Mouse (Mus musculus): ENCODE data around the gene Hspb8. TPM values are rescaled to one million over a fixed set of nuclear protein-coding genes. Genes with fewer than 3 reads are reported as not detected.
"Not testable (repeated sequence)": the region's sequence is repeated elsewhere in the genome, so short reads cannot be mapped to it uniquely, and the experiment has no call there.

The Hspb8 gene
- polyA plus RNA-seq, 2 experiments: 2.3 to 2.5 TPM

- no peak for ATAC-seq (ENCODE audit: insufficient read depth)
- H3K4me3 ChIP-seq (ENCODE audit: insufficient read depth in 1 of 2, low read depth in 2 of 2, low read length in 2 of 2): no peak overlapping the region
- no peak overlapping the region for H3K4me2 ChIP-seq (ENCODE audit: low read depth)
- no peak for DNase-seq (ENCODE audit: low read depth in 3 of 3, low spot score in 3 of 3)
- no peak overlapping the region for H3K27ac ChIP-seq
- no peaks in the 10 kb centered on the region for H3K36me3 ChIP-seq (replicated peaks; ENCODE audit: control insufficient read depth, insufficient read depth, low read depth)
- no peaks in the 10 kb centered on the region for H3K4me1 ChIP-seq (replicated peaks; ENCODE audit: control insufficient read depth in 2 of 2, insufficient read depth in 2 of 2, low read length in 1 of 2)
- WGBS (ENCODE audit: insufficient replicate concordance): 60% methylated on average over 9 of the region's 9 CpGs
- TF ChIP-seq CTCF (IDR thresholded peaks at IDR 0.05; ENCODE audit: low read depth) (no peak), EP300 (IDR thresholded peaks at IDR 0.05; ENCODE audit: low read depth) (no peak)
- H3K27me3 ChIP-seq (ENCODE audit: control insufficient read depth, insufficient read depth, low read length): no peaks in the 10 kb centered on the region
- H3K9ac ChIP-seq (replicated peaks): no peak overlapping the region
- H3K9me3 ChIP-seq (ENCODE audit: control insufficient read depth, low read length): no peaks in the 10 kb centered on the region
Measured at GRCm38 (mm10) chr5:116392603-116393002, 30.1 kb downstream of the Hspb8 start.

GRCm38 (mm10) chr5:116389856-116390542, 32.7 kb downstream of the Hspb8 start:
- H3K36me3 ChIP-seq (replicated peaks; ENCODE audit: control insufficient read depth, insufficient read depth, low read depth): no peaks in the 10 kb centered on the region
- no peak overlapping the region for H3K4me3 ChIP-seq (ENCODE audit: insufficient read depth in 1 of 2, low read depth in 2 of 2, low read length in 2 of 2)
- 56% methylated on average over 15 of the region's 15 CpGs for WGBS (ENCODE audit: insufficient replicate concordance)
- no peak overlapping the region for H3K9ac ChIP-seq (replicated peaks)
- no peaks in the 10 kb centered on the region for H3K4me1 ChIP-seq (replicated peaks; ENCODE audit: control insufficient read depth in 2 of 2, insufficient read depth in 2 of 2, low read length in 1 of 2)
- TF ChIP-seq EP300 (IDR thresholded peaks at IDR 0.05; ENCODE audit: low read depth) (no peak), CTCF (IDR thresholded peaks at IDR 0.05; ENCODE audit: low read depth) (no peak)
- DNase-seq (ENCODE audit: low read depth in 3 of 3, low spot score in 3 of 3) (no peak), ATAC-seq (ENCODE audit: insufficient read depth) (no peak)
- H3K27me3 ChIP-seq (ENCODE audit: control insufficient read depth, insufficient read depth, low read length): no peaks in the 10 kb centered on the region
- no peaks in the 10 kb centered on the region for H3K9me3 ChIP-seq (ENCODE audit: control insufficient read depth, low read length)
- no peak overlapping the region for H3K27ac ChIP-seq
- no peak overlapping the region for H3K4me2 ChIP-seq (ENCODE audit: low read depth)

- H3K36me3 ChIP-seq (replicated peaks; ENCODE audit: control insufficient read depth, insufficient read depth, low read depth): no peaks in the 10 kb centered on the region
Measured at GRCm38 (mm10) chr5:116389321-116389720, 33.3 kb downstream of the Hspb8 start.

GRCm38 (mm10) chr5:116387302-116387935, 35.2 kb downstream of the Hspb8 start:
- no peaks in the 10 kb centered on the region for H3K27me3 ChIP-seq (ENCODE audit: control insufficient read depth, insufficient read depth, low read length)
- H3K9me3 ChIP-seq (ENCODE audit: control insufficient read depth, low read length): no peaks in the 10 kb centered on the region
- ATAC-seq (ENCODE audit: insufficient read depth) (no peak), DNase-seq (ENCODE audit: low read depth in 3 of 3, low spot score in 3 of 3) (no peak)
- TF ChIP-seq EP300 (IDR thresholded peaks at IDR 0.05; ENCODE audit: low read depth) (no peak), CTCF (IDR thresholded peaks at IDR 0.05; ENCODE audit: low read depth) (no peak)
- WGBS (ENCODE audit: insufficient replicate concordance): 64% methylated on average over 9 of the region's 9 CpGs
- no peak overlapping the region for H3K4me3 ChIP-seq (ENCODE audit: insufficient read depth in 1 of 2, low read depth in 2 of 2, low read length in 2 of 2)
- H3K27ac ChIP-seq: no peak overlapping the region
- no peak overlapping the region for H3K4me2 ChIP-seq (ENCODE audit: low read depth)
- no peaks in the 10 kb centered on the region for H3K36me3 ChIP-seq (replicated peaks; ENCODE audit: control insufficient read depth, insufficient read depth, low read depth)
- no peaks in the 10 kb centered on the region for H3K4me1 ChIP-seq (replicated peaks; ENCODE audit: control insufficient read depth in 2 of 2, insufficient read depth in 2 of 2, low read length in 1 of 2)
- no peak overlapping the region for H3K9ac ChIP-seq (replicated peaks)

More at GRCm38 (mm10) chr5:116389321-116389720, 33.3 kb downstream of the Hspb8 start:
- Histone ChIP-seq H3K4me1 (replicated peaks; ENCODE audit: control insufficient read depth in 2 of 2, insufficient read depth in 2 of 2, low read length in 1 of 2) (no peaks in the 10 kb centered on the region), H3K4me2 (ENCODE audit: low read depth) (no peak overlapping the region), H3K9me3 (ENCODE audit: control insufficient read depth, low read length) (no peaks in the 10 kb centered on the region), H3K4me3 (ENCODE audit: insufficient read depth in 1 of 2, low read depth in 2 of 2, low read length in 2 of 2) (no peak overlapping the region), H3K9ac (replicated peaks) (no peak overlapping the region), H3K27ac (no peak overlapping the region), H3K27me3 (ENCODE audit: control insufficient read depth, insufficient read depth, low read length) (no peaks in the 10 kb centered on the region)
- DNase-seq (ENCODE audit: low read depth in 3 of 3, low spot score in 3 of 3): no peak
- 62% methylated on average over 4 of the region's 4 CpGs for WGBS (ENCODE audit: insufficient replicate concordance)
- ATAC-seq (ENCODE audit: insufficient read depth): no peak
- no peak for TF ChIP-seq CTCF (IDR thresholded peaks at IDR 0.05; ENCODE audit: low read depth)
- TF ChIP-seq EP300 (IDR thresholded peaks at IDR 0.05; ENCODE audit: low read depth): no peak

- Histone ChIP-seq H3K4me1 (replicated peaks; ENCODE audit: control insufficient read depth in 2 of 2, insufficient read depth in 2 of 2, low read length in 1 of 2) (no peaks in the 10 kb centered on the region), H3K9me3 (ENCODE audit: control insufficient read depth, low read length) (no peaks in the 10 kb centered on the region), H3K36me3 (replicated peaks; ENCODE audit: control insufficient read depth, insufficient read depth, low read depth) (no peaks in the 10 kb centered on the region), H3K27ac (no peak overlapping the region), H3K4me3 (ENCODE audit: insufficient read depth in 1 of 2, low read depth in 2 of 2, low read length in 2 of 2) (no peak overlapping the region), H3K9ac (replicated peaks) (no peak overlapping the region), H3K4me2 (ENCODE audit: low read depth) (no peak overlapping the region), H3K27me3 (ENCODE audit: control insufficient read depth, insufficient read depth, low read length) (no peaks in the 10 kb centered on the region)
- no peak for ATAC-seq (ENCODE audit: insufficient read depth)
- peak; percentile 56 for TF ChIP-seq CTCF (IDR thresholded peaks at IDR 0.05; ENCODE audit: low read depth)
- TF ChIP-seq EP300 (IDR thresholded peaks at IDR 0.05; ENCODE audit: low read depth): no peak
- no peak for DNase-seq (ENCODE audit: low read depth in 3 of 3, low spot score in 3 of 3)
- 32% methylated on average over 11 of the region's 11 CpGs for WGBS (ENCODE audit: insufficient replicate concordance)
Measured at GRCm38 (mm10) chr5:116386020-116386419, 36.6 kb downstream of the Hspb8 start.

GRCm38 (mm10) chr5:116382646-116383045, 40.0 kb downstream of the Hspb8 start:
- 69% methylated on average over 7 of the region's 7 CpGs for WGBS (ENCODE audit: insufficient replicate concordance)
- H3K27me3 ChIP-seq (ENCODE audit: control insufficient read depth, insufficient read depth, low read length); ATAC-seq (ENCODE audit: insufficient read depth); DNase-seq (ENCODE audit: low read depth in 3 of 3, low spot score in 3 of 3); H3K9me3 ChIP-seq (ENCODE audit: control insufficient read depth, low read length); H3K4me3 ChIP-seq (ENCODE audit: insufficient read depth in 1 of 2, low read depth in 2 of 2, low read length in 2 of 2); H3K4me1 ChIP-seq (replicated peaks; ENCODE audit: control insufficient read depth in 2 of 2, insufficient read depth in 2 of 2, low read length in 1 of 2); H3K36me3 ChIP-seq (replicated peaks; ENCODE audit: control insufficient read depth, insufficient read depth, low read depth); H3K9ac ChIP-seq (replicated peaks); H3K27ac ChIP-seq; H3K4me2 ChIP-seq (ENCODE audit: low read depth): not testable (repeated sequence)

All from liver, embryonic 14.5 days (tissue).